Mouse (Mus musculus) embryonic facial prominence, embryonic 10.5 days (tissue): ENCODE results near the gene Becn1. TPM values are rescaled to one million over a fixed set of nuclear protein-coding genes. Genes with fewer than 3 reads are reported as not detected.

Experiments used
- DNase-seq: peaks from one replicate; pipeline ENCODE4 v3.0.0-alpha.2; 2017; ENCODE audit warnings: low spot score
- H3K27ac ChIP-seq: fragments of 300-500 bp; sonication (generic); replicated peaks from 2 replicates; pipeline ENCODE4 v1.5.1; 2016; ENCODE audit warnings: mild to moderate bottlenecking
- H3K27me3 ChIP-seq: fragments of 300-500 bp; sonication (generic); replicated peaks from 2 replicates; pipeline ENCODE4 v1.6.1; 2016; ENCODE audit warnings: low read depth, mild to moderate bottlenecking; ENCODE audit not compliant: poor library complexity, severe bottlenecking
- H3K36me3 ChIP-seq: fragments of 300-500 bp; sonication (generic); replicated peaks from 2 replicates; pipeline ENCODE4 v1.6.1; 2016; ENCODE audit warnings: mild to moderate bottlenecking, moderate library complexity
- H3K4me1 ChIP-seq: fragments of 300-500 bp; sonication (generic); 2 replicates; pipeline ENCODE4 v1.6.1; 2016
- H3K4me3 ChIP-seq: fragments of 300-500 bp; sonication (generic); 2 replicates; pipeline ENCODE4 v1.5.1; 2016; ENCODE audit warnings: mild to moderate bottlenecking, moderate library complexity
- H3K9me3 ChIP-seq: fragments of 300-500 bp; sonication (generic); 2 replicates; pipeline ENCODE4 v1.6.1; 2016; ENCODE audit warnings: mild to moderate bottlenecking
- WGBS: fragments of 180-500 bp; shearing (Covaris S2); methylation state at CpG from one replicate; pipeline ENCODE4 v1.1.7; 2016; 5-methylcytosine and 5-hydroxymethylcytosine counted together
- polyA plus RNA-seq: library from polyadenylated mRNA; unstranded; fragments of >200 nt; fragmentation: Nextera tagmentation; extraction: Ambion mirVana; gene quantifications from 2 replicates; pipeline ENCODE4 v1.2.1, GENCODE M21; 2016

Gene Becn1
- polyA plus RNA-seq, 1 experiment from 2014 or later, result 154 TPM

- peak overlapping the region; percentile 87 for H3K27ac ChIP-seq
- DNase-seq, result no peak
- WGBS, result 80% methylated on average over 12 of the region's 12 CpGs
- H3K36me3 ChIP-seq, result peaks cover 18% of the 10 kb centered on the region
- H3K4me1 ChIP-seq, result peaks cover 39% of the 10 kb centered on the region
- peaks cover 40% of the 10 kb centered on the region for H3K27me3 ChIP-seq
- H3K4me3 ChIP-seq, result peak overlapping the region; percentile 89
- no peaks in the 10 kb centered on the region for H3K9me3 ChIP-seq
Measured at GRCm38 (mm10) chr11:101277381-101278222, 24.5 kb downstream of the Becn1 start.

GRCm38 (mm10) chr11:101276319-101277070 is 25.6 kb downstream of the Becn1 start:
- Histone ChIP-seq H3K4me1 (peaks cover 39% of the 10 kb centered on the region), H3K9me3 (no peaks in the 10 kb centered on the region), H3K27me3 (peaks cover 39% of the 10 kb centered on the region), H3K27ac (no peak overlapping the region; the same call in 1 of the 2 replicates), H3K4me3 (peak overlapping the region; percentile 89), H3K36me3 (peaks cover 18% of the 10 kb centered on the region)
- 28% methylated on average over 27 of the region's 27 CpGs for WGBS
- no peak for DNase-seq

- DNase-seq, result no peak
- no peak overlapping the region for H3K27ac ChIP-seq
- WGBS, result 81% methylated on average over 4 of the region's 4 CpGs
Measured at GRCm38 (mm10) chr11:101275309-101275708, 26.8 kb downstream of the Becn1 start.

GRCm38 (mm10) chr11:101272446-101272845 is 29.6 kb downstream of the Becn1 start:
- no peak for DNase-seq
- Histone ChIP-seq H3K9me3 (no peaks in the 10 kb centered on the region), H3K36me3 (peaks cover 16% of the 10 kb centered on the region)

More at GRCm38 (mm10) chr11:101275309-101275708, 26.8 kb downstream of the Becn1 start:
- Histone ChIP-seq H3K36me3 (peaks cover 18% of the 10 kb centered on the region), H3K4me1 (peaks cover 39% of the 10 kb centered on the region), H3K4me3 (no peak overlapping the region), H3K27me3 (peaks cover 27% of the 10 kb centered on the region), H3K9me3 (no peaks in the 10 kb centered on the region)

GRCm38 (mm10) chr11:101269577-101270116 is 32.4 kb downstream of the Becn1 start:
- no peaks in the 10 kb centered on the region for H3K9me3 ChIP-seq
- DNase-seq, result no peak
- 34% methylated on average over 10 of the region's 10 CpGs for WGBS
- H3K4me3 ChIP-seq, result 0 out of 2 replicates have a peak overlapping the region, but pooled peaks have one; percentile 9
- H3K4me1 ChIP-seq, result peaks cover 24% of the 10 kb centered on the region
- no peak overlapping the region for H3K27ac ChIP-seq
- no peaks in the 10 kb centered on the region for H3K36me3 ChIP-seq
- H3K27me3 ChIP-seq, result peaks cover 45% of the 10 kb centered on the region

More at GRCm38 (mm10) chr11:101272446-101272845, 29.6 kb downstream of the Becn1 start:
- Histone ChIP-seq H3K27ac (no peak overlapping the region), H3K4me1 (peaks cover 33% of the 10 kb centered on the region), H3K27me3 (peaks cover 34% of the 10 kb centered on the region), H3K4me3 (no peak overlapping the region)
- WGBS, result 87% methylated on average over 3 of the region's 3 CpGs

- DNase-seq, result no peak
- H3K27me3 ChIP-seq, result peaks cover 83% of the 10 kb centered on the region
- H3K4me3 ChIP-seq, result peak overlapping the region; percentile 53; the same call in 1 of the 2 replicates
- WGBS, result 19% methylated on average over 6 of the region's 6 CpGs
- no peak overlapping the region for H3K27ac ChIP-seq
- H3K36me3 ChIP-seq, result no peaks in the 10 kb centered on the region
- peaks cover 57% of the 10 kb centered on the region for H3K4me1 ChIP-seq
- no peaks in the 10 kb centered on the region for H3K9me3 ChIP-seq
Measured at GRCm38 (mm10) chr11:101265906-101266305, 36.2 kb downstream of the Becn1 start.

- WGBS, result 2% methylated on average over 31 of the region's 31 CpGs
- Histone ChIP-seq H3K27me3 (peaks cover 85% of the 10 kb centered on the region), H3K9me3 (no peaks in the 10 kb centered on the region), H3K36me3 (no peaks in the 10 kb centered on the region), H3K4me3 (peak overlapping the region; percentile 53), H3K4me1 (peaks cover 65% of the 10 kb centered on the region), H3K27ac (peak overlapping the region; percentile 5; the same call in 1 of the 2 replicates)
- DNase-seq, result peak; percentile 64
Measured at GRCm38 (mm10) chr11:101264954-101265471, 37.1 kb downstream of the Becn1 start.

- H3K9me3 ChIP-seq, result no peaks in the 10 kb centered on the region
- 4% methylated on average over 3 of the region's 3 CpGs for WGBS
- H3K27me3 ChIP-seq, result peaks cover 81% of the 10 kb centered on the region
- no peak for DNase-seq
- peaks cover 68% of the 10 kb centered on the region for H3K4me1 ChIP-seq
- peak overlapping the region; percentile 70 for H3K4me3 ChIP-seq
- H3K36me3 ChIP-seq, result peaks cover 3% of the 10 kb centered on the region; the same call in 1 of the 2 replicates
- no peak overlapping the region for H3K27ac ChIP-seq
Measured at GRCm38 (mm10) chr11:101263989-101264280, 38.2 kb downstream of the Becn1 start.

- H3K4me3 ChIP-seq, result peak overlapping the region; percentile 70
Measured at GRCm38 (mm10) chr11:101263138-101263988, 38.7 kb downstream of the Becn1 start.

GRCm38 (mm10) chr11:101262272-101262967 is 39.7 kb downstream of the Becn1 start:
- WGBS, result 1% methylated on average over 24 of the region's 24 CpGs
- Histone ChIP-seq H3K36me3 (peaks cover 19% of the 10 kb centered on the region), H3K27ac (0 out of 2 replicates have a peak overlapping the region, but pooled peaks have one; percentile 30), H3K9me3 (no peaks in the 10 kb centered on the region), H3K27me3 (peaks cover 71% of the 10 kb centered on the region), H3K4me1 (peaks cover 76% of the 10 kb centered on the region), H3K4me3 (peak overlapping the region; percentile 70)
- DNase-seq, result peak; percentile 59

More at GRCm38 (mm10) chr11:101263138-101263988, 38.7 kb downstream of the Becn1 start:
- Histone ChIP-seq H3K9me3 (no peaks in the 10 kb centered on the region), H3K27me3 (peaks cover 80% of the 10 kb centered on the region), H3K4me1 (peaks cover 72% of the 10 kb centered on the region), H3K36me3 (peaks cover 9% of the 10 kb centered on the region; the same call in 1 of the 2 replicates), H3K27ac (no peak overlapping the region)
- WGBS, result 2% methylated on average over 32 of the region's 32 CpGs
- no peak for DNase-seq

GRCm38 (mm10) chr11:101260826-101261380 is 41.2 kb downstream of the Becn1 start:
- H3K27me3 ChIP-seq, result peaks cover 56% of the 10 kb centered on the region
- peak overlapping the region; percentile 70 for H3K4me3 ChIP-seq
- peak overlapping the region; percentile 76 for H3K27ac ChIP-seq
- 1% methylated on average over 30 of the region's 30 CpGs for WGBS
- DNase-seq, result no peak
- H3K36me3 ChIP-seq, result peaks cover 32% of the 10 kb centered on the region
- no peaks in the 10 kb centered on the region for H3K9me3 ChIP-seq
- H3K4me1 ChIP-seq, result peaks cover 73% of the 10 kb centered on the region
